In the genomic region with DNA sequence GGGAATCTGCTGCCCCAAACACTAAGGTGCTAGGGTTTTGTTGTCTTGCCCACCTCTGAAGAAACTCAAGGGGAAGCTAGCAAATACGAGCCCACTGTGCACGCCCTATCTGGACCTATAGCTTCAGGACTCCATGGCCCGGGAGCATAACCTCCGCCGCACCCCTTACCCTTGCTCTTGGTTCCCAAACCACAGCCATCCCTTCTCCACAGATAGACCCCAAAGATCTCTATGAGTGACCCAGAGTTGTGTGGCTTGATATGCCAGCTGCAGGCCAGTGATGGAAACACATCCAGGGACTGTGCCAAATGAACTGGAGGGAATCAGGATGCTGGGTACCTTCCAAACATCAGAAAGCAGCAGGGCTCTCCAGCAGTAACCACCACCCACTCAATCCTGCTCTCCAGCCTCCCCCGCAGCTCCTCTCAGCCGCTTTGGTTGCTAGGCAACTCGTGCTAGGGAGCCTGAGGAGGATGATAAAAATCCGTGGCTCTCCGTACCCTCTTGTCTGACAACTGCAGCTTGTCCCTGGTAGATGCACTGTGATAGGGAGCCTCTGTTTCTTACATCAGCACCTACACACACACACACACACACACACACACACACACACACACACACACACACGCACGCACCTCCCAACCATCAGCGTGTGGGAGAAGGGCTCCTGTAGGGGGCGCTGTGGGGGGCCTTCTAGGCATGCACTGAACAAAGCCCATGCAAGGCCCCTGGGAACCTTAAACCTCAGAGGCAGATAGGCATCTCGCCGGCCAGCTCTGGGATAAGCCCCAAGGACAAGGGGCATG, we compare ENCODE assay signal across 8 mouse cellular contexts. TPM values are rescaled to one million over a fixed set of nuclear protein-coding genes. Genes with fewer than 3 reads are reported as not detected.
DNase-seq lines count a peak whose midpoint lies in the region; ATAC-seq and TF ChIP-seq lines count a peak whose summit lies in the region.

No protein-coding gene starts in this region.

- no peak overlapping the region for H3K4me3 ChIP-seq in forebrain, embryonic 16.5 days (replicated peaks; ENCODE audit: low read length)
- no peak overlapping the region for H3K4me3 ChIP-seq in midbrain, embryonic 15.5 days
- H3K4me3 ChIP-seq in testis, adult 2 months (ENCODE audit: control insufficient read depth, low read depth, low read length), result peak overlapping the region; percentile 8

- ATAC-seq in forebrain, embryonic 16.5 days, result peak; percentile 92
- ATAC-seq in midbrain, embryonic 15.5 days (replicated peaks), result peak; percentile 91
- ATAC-seq in inflammation-experienced regulatory T-cells, adult 6 months, result no peak

- no peak for TF ChIP-seq POLR2A in testis, adult 2 months (IDR thresholded peaks at IDR 0.05; ENCODE audit: control insufficient read depth, low read depth, low read length)

- peak; percentile 57 for DNase-seq in kidney, postnatal 10 days
- DNase-seq in kidney, adult 18-20 months, result no peak
- DNase-seq in adrenal gland, postnatal 14 days, result peak; percentile 88
- DNase-seq in left cerebral cortex, adult 11 months (ENCODE audit: low spot score), result peak; percentile 82

- 0 out of 2 replicates have a peak overlapping the region, but pooled peaks have one; percentile 11 for H3K9ac ChIP-seq in forebrain, embryonic 16.5 days (replicated peaks; ENCODE audit: low read depth, low read length)
- H3K9ac ChIP-seq in midbrain, embryonic 15.5 days, result 0 out of 2 replicates have a peak overlapping the region, but pooled peaks have one; percentile 7

- H3K9me3 ChIP-seq in forebrain, embryonic 16.5 days (ENCODE audit: control insufficient read depth, low read length), result no peaks in the 10 kb centered on the region
- no peaks in the 10 kb centered on the region for H3K9me3 ChIP-seq in midbrain, embryonic 15.5 days

- no peaks in the 10 kb centered on the region for H3K36me3 ChIP-seq in forebrain, embryonic 16.5 days (ENCODE audit: control insufficient read depth, insufficient read depth)
- no peaks in the 10 kb centered on the region for H3K36me3 ChIP-seq in midbrain, embryonic 15.5 days (replicated peaks)
- H3K36me3 ChIP-seq in testis, adult 2 months (ENCODE audit: control insufficient read depth, insufficient read depth, low read length), result no peaks in the 10 kb centered on the region

- peak; percentile 66 for TF ChIP-seq CTCF in testis, adult 2 months (IDR thresholded peaks at IDR 0.05; ENCODE audit: control insufficient read depth, insufficient read depth, insufficient replicate concordance, low read depth, low read length)

- H3K27ac ChIP-seq in forebrain, embryonic 16.5 days (ENCODE audit: low read length), result peak overlapping the region; percentile 62
- H3K27ac ChIP-seq in midbrain, embryonic 15.5 days, result peak overlapping the region; percentile 81
- H3K27ac ChIP-seq in testis, adult 2 months (ENCODE audit: control insufficient read depth, insufficient read depth, low read depth, low read length), result no peak overlapping the region

- peak overlapping the region; percentile 34 for H3K4me2 ChIP-seq in forebrain, embryonic 16.5 days (ENCODE audit: low read length)
- peak overlapping the region; percentile 43 for H3K4me2 ChIP-seq in midbrain, embryonic 15.5 days

- H3K27me3 ChIP-seq in forebrain, embryonic 16.5 days (replicated peaks; ENCODE audit: control insufficient read depth, insufficient read depth, low read length), result no peaks in the 10 kb centered on the region
- no peaks in the 10 kb centered on the region for H3K27me3 ChIP-seq in midbrain, embryonic 15.5 days (replicated peaks)
- H3K27me3 ChIP-seq in testis, adult 2 months (ENCODE audit: control insufficient read depth, insufficient read depth, low read length), result no peaks in the 10 kb centered on the region

- WGBS in forebrain, embryonic 16.5 days, result 30% methylated on average over 16 of the region's 16 CpGs
- WGBS in midbrain, embryonic 15.5 days, result 29% methylated on average over 16 of the region's 16 CpGs

- peaks cover 18% of the 10 kb centered on the region for H3K4me1 ChIP-seq in forebrain, embryonic 16.5 days (replicated peaks; ENCODE audit: control insufficient read depth, insufficient read depth, low read length)
- peaks cover 25% of the 10 kb centered on the region for H3K4me1 ChIP-seq in midbrain, embryonic 15.5 days
- H3K4me1 ChIP-seq in testis, adult 2 months (ENCODE audit: control insufficient read depth, insufficient read depth, low read length), result peaks cover 18% of the 10 kb centered on the region

RNA-seq across cellular contexts. Expression of a gene that starts 28.6 kb away (rescaled TPM):
- 38.4 and 38.9 TPM in 2 replicates for total RNA-seq in adrenal gland, postnatal 14 days (2021)
- 47.8 and 50.2 TPM in 2 replicates for polyA plus RNA-seq in forebrain, embryonic 16.5 days (2015; fragmentation: Nextera tagmentation; extraction: Ambion mirVana)
- 64.6 and 67.0 TPM in 2 replicates for polyA plus RNA-seq in midbrain, embryonic 15.5 days (2015; fragmentation: Nextera tagmentation; extraction: Ambion mirVana)
- 74.0 and 75.6 TPM in 2 replicates for polyA plus RNA-seq in testis, adult 2 months (2012; rRNA removed)
- polyA plus RNA-seq in inflammation-experienced regulatory T-cells, adult 6 months (2017; shearing (Covaris generic)), result 1 to 10 TPM; 3.8 to 4.1 (median 4.1) TPM

RNA-seq across cellular contexts. Expression of a gene that starts 55.4 kb away (rescaled TPM):
- 17.6 and 23.5 TPM in 2 replicates for total RNA-seq in adrenal gland, postnatal 14 days (2021)
- polyA plus RNA-seq in forebrain, embryonic 16.5 days (2015; fragmentation: Nextera tagmentation; extraction: Ambion mirVana), result 4.6 and 4.9 TPM in 2 replicates
- 5.9 and 6.2 TPM in 2 replicates for polyA plus RNA-seq in midbrain, embryonic 15.5 days (2015; fragmentation: Nextera tagmentation; extraction: Ambion mirVana)
- 105 and 109 TPM in 2 replicates for polyA plus RNA-seq in testis, adult 2 months (2012; rRNA removed)
- polyA plus RNA-seq in inflammation-experienced regulatory T-cells, adult 6 months (2017; shearing (Covaris generic)), result 1 to 10 TPM; 7.2 to 9.9 (median 9.7) TPM
